Mouse (Mus musculus) C2C12 (cell line): Measurements from ENCODE around the gene Nsmce3.

Experiments
- CEBPB ChIP-seq: IDR thresholded peaks from one replicate; pipeline ENCODE4 v1.6.1; 2011; ENCODE audit warnings: low read depth, mild to moderate bottlenecking, control low read depth, moderate library complexity
- CTCF ChIP-seq: IDR thresholded peaks from one replicate; pipeline ENCODE4 v1.5.1; 2011; ENCODE audit not compliant: control insufficient read depth, insufficient read depth, insufficient read length
- MYOG ChIP-seq: IDR thresholded peaks from one replicate; pipeline ENCODE4 v1.6.1; 2011; ENCODE audit not compliant: control insufficient read depth, insufficient read length; ENCODE audit errors: extremely low read depth

GRCm38 (mm10) chr7:64915121-64915520 is 42.3 kb upstream of the Nsmce3 start:
- no peak for TF ChIP-seq CTCF
- no peak for TF ChIP-seq CEBPB
- TF ChIP-seq MYOG: no peak
